Mouse (Mus musculus): ENCODE measurements around the gene Hcfc1.

DNA sequence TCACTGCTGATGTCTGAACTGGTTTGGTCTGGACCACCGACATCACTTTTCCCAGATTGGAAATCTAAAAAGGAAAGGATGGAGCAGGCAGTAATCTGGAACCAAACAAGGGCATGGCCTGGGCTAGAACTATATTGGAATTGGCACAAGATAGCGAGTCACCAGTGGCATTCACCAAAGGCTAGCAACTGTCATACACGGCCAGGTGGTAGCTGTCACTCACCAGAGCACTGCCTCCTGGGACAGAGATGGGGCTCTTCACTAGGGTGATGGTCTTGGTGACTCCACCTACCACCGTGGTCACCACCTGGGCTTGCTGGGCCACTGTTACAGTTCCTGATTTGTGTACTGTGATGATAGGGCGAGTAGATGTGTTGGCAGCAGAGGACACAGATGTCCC is 13.6 kb downstream of the Hcfc1 start:
- TF ChIP-seq CTCF (IDR thresholded peaks at IDR 0.05; ENCODE audit: low read depth, low read length), result no peak
- no peak for TF ChIP-seq POLR2A (IDR thresholded peaks at IDR 0.05; ENCODE audit: extremely low read depth, insufficient read depth, low read length)

All from liver, adult 2 months (tissue).